Mouse (Mus musculus): Measurements from ENCODE around the gene Daam2. TPM values are rescaled to one million over a fixed set of nuclear protein-coding genes. Genes with fewer than 3 reads are reported as not detected.

Gene Daam2
- total RNA-seq, 2 experiments from 2014 or later, result 48.9 to 54.1 TPM

DNA sequence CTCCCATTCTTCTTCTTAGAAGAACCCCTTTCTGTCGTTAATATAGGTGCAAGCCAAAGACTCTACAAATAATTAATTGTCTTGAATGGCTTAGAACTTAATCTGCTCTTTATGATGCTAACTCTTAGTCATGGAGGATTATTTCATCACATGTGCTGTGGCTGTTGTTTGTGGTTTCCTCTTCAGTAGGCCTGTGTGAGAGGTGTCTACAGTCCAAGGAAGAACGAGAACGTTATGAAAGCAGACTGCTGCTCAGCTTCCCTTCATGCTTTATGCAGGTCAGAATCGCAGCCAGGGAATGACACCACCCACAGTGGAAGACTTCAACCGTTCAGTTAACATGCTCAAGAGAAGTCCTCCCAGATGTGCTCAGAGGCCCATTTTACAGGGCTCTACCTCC is 151.2 kb downstream of the Daam2 start:
- intact Hi-C loops (cut with DNase I), result no loop called here

More for the DNA sequence above, 151.2 kb downstream of the Daam2 start:
- DNase-seq (ENCODE audit: low spot score in 2 of 2), result no peak

Other genes with a start within 250 kb of the Daam2 start
- 10 to 100 TPM; 14.1 to 14.3 TPM for gene Mocs1, start 136.0 kb downstream of the Daam2 start, total RNA-seq (2021)
- gene Kif6, start 50.8 kb upstream of the Daam2 start, total RNA-seq (2021), result 1 to 10 TPM; 1.4 to 2.2 TPM

Measured in left cerebral cortex, postnatal 25 days (tissue).